Mouse (Mus musculus) lung, postnatal 0 days (tissue): ENCODE results near the gene Lclat1. TPM values are rescaled to one million over a fixed set of nuclear protein-coding genes. Genes with fewer than 3 reads are reported as not detected.

Experiments used
- ATAC-seq: fragments of 200-750 bp; cut with Nextera tagmentation; 2 replicates; pipeline ENCODE4 v1.8.0; 2017; ENCODE audit warnings: moderate library complexity
- DNase-seq: peaks from one replicate; pipeline ENCODE4 v3.0.0-alpha.2; 2016; ENCODE audit warnings: low spot score
- H3K27ac ChIP-seq: fragments of 300-500 bp; sonication (generic); 2 replicates; pipeline ENCODE4 v1.5.1; 2014; ENCODE audit warnings: antibody characterized with exemption, mild to moderate bottlenecking, low read length, mixed read lengths
- H3K27me3 ChIP-seq: fragments of 300-500 bp; sonication (generic); replicated peaks from 2 replicates; pipeline ENCODE4 v1.6.1; 2014; ENCODE audit warnings: low read length, mixed read lengths; ENCODE audit not compliant: insufficient read depth
- H3K36me3 ChIP-seq: fragments of 300-500 bp; sonication (generic); 2 replicates; pipeline ENCODE4 v1.6.1; 2014; ENCODE audit warnings: low read length, mixed read lengths; ENCODE audit not compliant: insufficient read depth
- H3K4me1 ChIP-seq: fragments of 300-500 bp; sonication (generic); 2 replicates; pipeline ENCODE4 v1.6.1; 2014; ENCODE audit warnings: antibody characterized with exemption, low read depth, low read length, mixed read lengths; ENCODE audit not compliant: insufficient read depth
- H3K4me2 ChIP-seq: fragments of 300-500 bp; sonication (generic); replicated peaks from 2 replicates; pipeline ENCODE4 v1.6.1; 2014; ENCODE audit warnings: low read depth, mild to moderate bottlenecking, low read length, moderate library complexity, mixed read lengths
- H3K4me3 ChIP-seq: fragments of 300-500 bp; sonication (generic); 2 replicates; pipeline ENCODE4 v1.5.1; 2014; ENCODE audit warnings: low read depth, low read length
- H3K9ac ChIP-seq: fragments of 300-500 bp; sonication (generic); replicated peaks from 2 replicates; pipeline ENCODE4 v1.6.1; 2014; ENCODE audit warnings: low read depth, mild to moderate bottlenecking
- H3K9me3 ChIP-seq: fragments of 300-500 bp; sonication (generic); 2 replicates; pipeline ENCODE4 v1.6.1; 2016; ENCODE audit warnings: low read length, mixed read lengths
- CTCF ChIP-seq: IDR thresholded peaks from 2 replicates; pipeline ENCODE4 v1.5.1; 2016; ENCODE audit warnings: antibody characterized with exemption, mild to moderate bottlenecking
- EP300 ChIP-seq: IDR thresholded peaks from 2 replicates; pipeline ENCODE4 v1.6.1; 2016; ENCODE audit warnings: antibody characterized with exemption, mild to moderate bottlenecking, control low read depth
- WGBS: fragments of 180-500 bp; shearing (Covaris S2); extraction: QIAGEN DNeasy Blood & Tissue Kit; methylation state at CpG from one replicate; pipeline ENCODE4 v1.1.7; 2014; 5-methylcytosine and 5-hydroxymethylcytosine counted together
- polyA plus RNA-seq: library from polyadenylated mRNA; unstranded; fragments of >200 nt; fragmentation: Nextera tagmentation; extraction: Ambion mirVana; gene quantifications from 2 replicates; pipeline ENCODE4 v1.2.1, GENCODE M21; 2015

The Lclat1 gene
- polyA plus RNA-seq, 1 experiment from 2014 or later: 10.2 TPM

GRCm38 (mm10) chr17:73087045-73087910, 20.5 kb upstream of the Lclat1 start:
- Histone ChIP-seq H3K9ac (no peak overlapping the region), H3K36me3 (no peaks in the 10 kb centered on the region), H3K27me3 (no peaks in the 10 kb centered on the region), H3K4me3 (no peak overlapping the region), H3K4me2 (no peak overlapping the region), H3K9me3 (no peaks in the 10 kb centered on the region), H3K27ac (no peak overlapping the region), H3K4me1 (no peaks in the 10 kb centered on the region)
- ATAC-seq: no peak
- 30% methylated on average over 13 of the region's 13 CpGs for WGBS
- DNase-seq: no peak
- TF ChIP-seq EP300: no peak
- no peak for TF ChIP-seq CTCF

GRCm38 (mm10) chr17:73091368-73091767, 16.4 kb upstream of the Lclat1 start:
- Histone ChIP-seq H3K36me3 (no peaks in the 10 kb centered on the region), H3K9ac (no peak overlapping the region), H3K27ac (peak overlapping the region; percentile 52), H3K4me1 (no peaks in the 10 kb centered on the region), H3K9me3 (no peaks in the 10 kb centered on the region), H3K4me3 (no peak overlapping the region), H3K4me2 (no peak overlapping the region), H3K27me3 (no peaks in the 10 kb centered on the region)
- TF ChIP-seq CTCF (no peak), EP300 (no peak)
- DNase-seq (no peak), ATAC-seq (no peak)
- 78% methylated on average over 8 of the region's 8 CpGs for WGBS

- WGBS: 68% methylated on average over 12 of the region's 12 CpGs
- no peak overlapping the region for H3K9ac ChIP-seq
- DNase-seq (peak; percentile 92), ATAC-seq (peak; percentile 93)
- no peaks in the 10 kb centered on the region for H3K27me3 ChIP-seq
- H3K9me3 ChIP-seq: no peaks in the 10 kb centered on the region
- peak overlapping the region; percentile 78 for H3K27ac ChIP-seq
- no peak overlapping the region for H3K4me3 ChIP-seq
- no peak overlapping the region for H3K4me2 ChIP-seq
- H3K4me1 ChIP-seq: no peaks in the 10 kb centered on the region
- no peaks in the 10 kb centered on the region for H3K36me3 ChIP-seq
- peak; percentile 75 for TF ChIP-seq EP300
- no peak for TF ChIP-seq CTCF
Observed at GRCm38 (mm10) chr17:73092103-73093097, 15.4 kb upstream of the Lclat1 start.

GRCm38 (mm10) chr17:73095070-73095469, 12.7 kb upstream of the Lclat1 start:
- 84% methylated on average over 11 of the region's 11 CpGs for WGBS

GRCm38 (mm10) chr17:73095585-73095984, 12.2 kb upstream of the Lclat1 start:
- no peaks in the 10 kb centered on the region for H3K9me3 ChIP-seq
- H3K9ac ChIP-seq: no peak overlapping the region
- H3K4me2 ChIP-seq: no peak overlapping the region
- no peak for ATAC-seq
- H3K4me3 ChIP-seq: no peak overlapping the region
- DNase-seq: no peak
- TF ChIP-seq CTCF: no peak
- TF ChIP-seq EP300: no peak
- 86% methylated on average over 8 of the region's 8 CpGs for WGBS
- H3K4me1 ChIP-seq: no peaks in the 10 kb centered on the region
- no peak overlapping the region for H3K27ac ChIP-seq
- no peaks in the 10 kb centered on the region for H3K27me3 ChIP-seq
- no peaks in the 10 kb centered on the region for H3K36me3 ChIP-seq

More at GRCm38 (mm10) chr17:73095070-73095469, 12.7 kb upstream of the Lclat1 start:
- TF ChIP-seq CTCF: no peak
- no peak for TF ChIP-seq EP300
- no peak overlapping the region for H3K9ac ChIP-seq
- no peak overlapping the region for H3K4me2 ChIP-seq
- no peaks in the 10 kb centered on the region for H3K9me3 ChIP-seq
- H3K36me3 ChIP-seq: no peaks in the 10 kb centered on the region
- no peak overlapping the region for H3K27ac ChIP-seq
- no peak for ATAC-seq
- no peak overlapping the region for H3K4me3 ChIP-seq
- H3K4me1 ChIP-seq: no peaks in the 10 kb centered on the region
- no peak for DNase-seq
- no peaks in the 10 kb centered on the region for H3K27me3 ChIP-seq

- ATAC-seq (no peak), DNase-seq (no peak)
- Histone ChIP-seq H3K27me3 (no peaks in the 10 kb centered on the region), H3K9ac (no peak overlapping the region), H3K9me3 (no peaks in the 10 kb centered on the region), H3K4me3 (no peak overlapping the region), H3K36me3 (no peaks in the 10 kb centered on the region), H3K4me2 (no peak overlapping the region), H3K27ac (no peak overlapping the region), H3K4me1 (no peaks in the 10 kb centered on the region)
- TF ChIP-seq EP300 (no peak), CTCF (peak; percentile 64)
- WGBS: 32% methylated on average over 5 of the region's 5 CpGs
Observed at GRCm38 (mm10) chr17:73096484-73096883, 11.3 kb upstream of the Lclat1 start.
